Mouse (Mus musculus) G1E-ER4 (cell line): Measurements from ENCODE around the gene Krt1. TPM values are rescaled to one million over a fixed set of nuclear protein-coding genes. Genes with fewer than 3 reads are reported as not detected.

Experiments used
- GATA1 ChIP-seq: IDR thresholded peaks from one replicate; pipeline ENCODE4 v1.8.0; 2012; ENCODE audit warnings: low read length, inconsistent platforms
- polyA plus RNA-seq: library from polyadenylated mRNA; stranded (reverse); fragments of >175 nt; gene quantifications from 2 replicates; pipeline ENCODE4 v1.2.3, GENCODE M21; 2012

The Krt1 gene
- not detected in 2 replicates for polyA plus RNA-seq

GRCm38 (mm10) chr15:101850694-101851093, at the start of gene Krt1:
Gene Krt1, minus strand, starts transcription at chr15:101850794.
- no peak for TF ChIP-seq GATA1

- no peak for TF ChIP-seq GATA1
Observed at GRCm38 (mm10) chr15:101895216-101895615, 44.6 kb upstream of the Krt1 start.

GRCm38 (mm10) chr15:101892820-101893219, 42.2 kb upstream of the Krt1 start, which contains the start of gene Krt76:
Gene Krt76, minus strand, starts transcription at chr15:101892920.
- no peak for TF ChIP-seq GATA1

- TF ChIP-seq GATA1: no peak
Observed at GRCm38 (mm10) chr15:101879776-101880175, 29.2 kb upstream of the Krt1 start.

GRCm38 (mm10) chr15:101878041-101878440, 27.4 kb upstream of the Krt1 start:
- TF ChIP-seq GATA1: no peak

GRCm38 (mm10) chr15:101874383-101874782, 23.8 kb upstream of the Krt1 start:
- no peak for TF ChIP-seq GATA1

- TF ChIP-seq GATA1: no peak
Observed at GRCm38 (mm10) chr15:101873231-101873630, 22.6 kb upstream of the Krt1 start.

GRCm38 (mm10) chr15:101869431-101869830, 18.8 kb upstream of the Krt1 start, which contains the start of gene Krt77:
Gene Krt77, minus strand, starts transcription at chr15:101869705.
- no peak for TF ChIP-seq GATA1

GRCm38 (mm10) chr15:101866754-101867153, 16.2 kb upstream of the Krt1 start:
- no peak for TF ChIP-seq GATA1

- no peak for TF ChIP-seq GATA1
Observed at GRCm38 (mm10) chr15:101860421-101861130, 10.0 kb upstream of the Krt1 start.

GRCm38 (mm10) chr15:101859735-101860170, 9.2 kb upstream of the Krt1 start:
- no peak for TF ChIP-seq GATA1

- no peak for TF ChIP-seq GATA1
Observed at GRCm38 (mm10) chr15:101858673-101859425, 8.3 kb upstream of the Krt1 start.

GRCm38 (mm10) chr15:101856696-101857095, 6.1 kb upstream of the Krt1 start:
- TF ChIP-seq GATA1: no peak

GRCm38 (mm10) chr15:101855732-101856131, 5.1 kb upstream of the Krt1 start:
- TF ChIP-seq GATA1: no peak

- no peak for TF ChIP-seq GATA1
Observed at GRCm38 (mm10) chr15:101854294-101854693, 3.7 kb upstream of the Krt1 start.

- no peak for TF ChIP-seq GATA1
Observed at GRCm38 (mm10) chr15:101852571-101852970, 2.0 kb upstream of the Krt1 start.
